Mouse (Mus musculus) heart, embryonic 14.5 days (tissue): ENCODE measurements around the gene Armh2. TPM values are rescaled to one million over a fixed set of nuclear protein-coding genes. Genes with fewer than 3 reads are reported as not detected.
"Not testable (repeated sequence)": the region's sequence is repeated elsewhere in the genome, so short reads cannot be mapped to it uniquely, and the experiment has no call there.

Experiments used
- ATAC-seq: fragments of 200-750 bp; cut with Nextera tagmentation; 2 replicates; pipeline ENCODE4 v1.8.0; 2017; ENCODE audit warnings: low read depth, moderate TSS enrichment; ENCODE audit not compliant: insufficient number of reproducible peaks, insufficient read depth, low FRiP score
- H3K27ac ChIP-seq, 2 experiments: fragments of 200-500 bp in 1 of 2; fragments of 300-500 bp in 1 of 2; sonication (generic) in 1 of 2; replicated peaks in 1 of 2; 2 replicates each; pipeline ENCODE4 v1.5.1; 2012 to 2014; ENCODE audit warnings: low read depth in 2 of 2, low read length in 2 of 2, control low read depth in 1 of 2, mild to moderate bottlenecking in 1 of 2, mixed read lengths in 1 of 2; ENCODE audit not compliant: control insufficient read depth in 1 of 2, insufficient read depth in 1 of 2
- H3K27me3 ChIP-seq: fragments of 300-500 bp; sonication (generic); 2 replicates; pipeline ENCODE4 v1.6.1; 2014; ENCODE audit warnings: mild to moderate bottlenecking, low read length, control low read depth; ENCODE audit not compliant: control insufficient read depth, insufficient read depth
- H3K36me3 ChIP-seq: fragments of 300-500 bp; sonication (generic); 2 replicates; pipeline ENCODE4 v1.6.1; 2014; ENCODE audit warnings: mild to moderate bottlenecking, control low read depth, low read length, mixed read lengths; ENCODE audit not compliant: control insufficient read depth, insufficient read depth
- H3K4me1 ChIP-seq, 2 experiments: fragments of 200-500 bp in 1 of 2; fragments of 300-500 bp in 1 of 2; sonication (generic) in 1 of 2; 2 replicates each; pipeline ENCODE4 v1.6.1; 2012 to 2014; ENCODE audit warnings: low read length in 2 of 2, control low read depth in 1 of 2, mixed read lengths in 1 of 2; ENCODE audit not compliant: control insufficient read depth in 2 of 2, insufficient read depth in 2 of 2
- H3K4me2 ChIP-seq: fragments of 300-500 bp; sonication (generic); 2 replicates; pipeline ENCODE4 v1.6.1; 2014; ENCODE audit warnings: mild to moderate bottlenecking, low read length
- H3K4me3 ChIP-seq, 2 experiments: fragments of 200-500 bp in 1 of 2; fragments of 300-500 bp in 1 of 2; sonication (generic) in 1 of 2; 2 replicates each; pipeline ENCODE4 v1.5.1; 2012 to 2014; ENCODE audit warnings: low read length in 2 of 2, mild to moderate bottlenecking in 2 of 2, control low read depth in 1 of 2, low read depth in 1 of 2, moderate library complexity in 1 of 2; ENCODE audit not compliant: control insufficient read depth in 1 of 2, insufficient read depth in 1 of 2
- H3K9ac ChIP-seq: fragments of 300-500 bp; sonication (generic); 2 replicates; pipeline ENCODE4 v1.6.1; 2014; ENCODE audit warnings: mild to moderate bottlenecking, low read length
- H3K9me3 ChIP-seq: fragments of 300-500 bp; sonication (generic); 2 replicates; pipeline ENCODE4 v1.6.1; 2016; ENCODE audit warnings: low read length, control low read depth; ENCODE audit not compliant: control insufficient read depth
- WGBS: fragments of 180-500 bp; shearing (Covaris S2); extraction: QIAGEN DNeasy Blood & Tissue Kit; methylation state at CpG from one replicate; pipeline ENCODE4 v1.1.7; 2014; 5-methylcytosine and 5-hydroxymethylcytosine counted together
- polyA plus RNA-seq: library from polyadenylated mRNA; unstranded; fragments of >200 nt; fragmentation: Nextera tagmentation; extraction: Ambion mirVana; gene quantifications from 2 replicates; pipeline ENCODE4 v1.2.1, GENCODE M21; 2014

The Armh2 gene
- polyA plus RNA-seq, 1 experiment from 2014 or later: not detected

GRCm38 (mm10) chr13:24757820-24758564, 17.0 kb downstream of the Armh2 start:
- ATAC-seq: no peak
- Histone ChIP-seq H3K9ac (no peak overlapping the region), H3K27me3 (no peaks in the 10 kb centered on the region), H3K4me3 (no peak overlapping the region), H3K4me1 (peaks cover 2 to 10% of the 10 kb centered on the region in 2 experiments; a peak in 1 of 4 replicates), H3K27ac (no peak overlapping the region), H3K9me3 (no peaks in the 10 kb centered on the region), H3K4me2 (no peak overlapping the region), H3K36me3 (peaks cover 65% of the 10 kb centered on the region)
- WGBS: 78% methylated on average over 12 of the region's 12 CpGs

DNA sequence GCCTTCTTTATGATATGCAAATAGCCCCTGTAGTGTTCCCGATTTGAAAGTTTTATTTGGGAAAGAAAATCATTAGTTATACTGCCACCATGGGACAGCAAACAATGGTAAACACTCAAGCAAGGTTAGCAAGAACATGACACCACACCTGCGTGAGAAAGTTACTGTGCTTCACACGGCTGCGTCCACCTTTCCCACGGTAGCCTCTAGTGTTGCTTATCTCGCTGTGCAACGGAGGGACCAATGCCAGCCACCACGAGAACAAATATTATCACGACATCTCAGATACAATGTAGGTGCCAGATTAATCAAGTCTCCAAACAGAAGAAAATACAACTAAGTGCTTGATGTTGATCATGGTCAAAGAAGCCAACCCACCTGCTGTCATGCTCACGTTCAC, 18.4 kb downstream of the Armh2 start:
- peaks cover 53% of the 10 kb centered on the region for H3K36me3 ChIP-seq
- ATAC-seq: no peak
- 85% methylated on average over 10 of the region's 10 CpGs for WGBS

GRCm38 (mm10) chr13:24760351-24760870, 19.4 kb downstream of the Armh2 start:
- peaks cover 2 to 10% of the 10 kb centered on the region in 2 experiments; a peak in 1 of 4 replicates for H3K4me1 ChIP-seq
- 57% methylated on average over 5 of the region's 5 CpGs for WGBS
- H3K27ac ChIP-seq: peak overlapping the region in 1 of 2 experiments; percentile 97; a peak in 2 of 4 replicates
- no peak for ATAC-seq
- peak overlapping the region; percentile 80 to 96 for H3K4me3 ChIP-seq
- H3K9ac ChIP-seq: peak overlapping the region; percentile 90
- H3K4me2 ChIP-seq: peak overlapping the region; percentile 75
- no peaks in the 10 kb centered on the region for H3K9me3 ChIP-seq
- no peaks in the 10 kb centered on the region for H3K27me3 ChIP-seq
- peaks cover 43% of the 10 kb centered on the region for H3K36me3 ChIP-seq

More for the DNA sequence above, 18.4 kb downstream of the Armh2 start:
- Histone ChIP-seq H3K27me3 (no peaks in the 10 kb centered on the region), H3K9me3 (no peaks in the 10 kb centered on the region), H3K4me2 (no peak overlapping the region), H3K4me3 (no peak overlapping the region), H3K27ac (no peak overlapping the region), H3K4me1 (peaks cover 2 to 10% of the 10 kb centered on the region in 2 experiments; a peak in 1 of 4 replicates), H3K9ac (no peak overlapping the region)

DNA sequence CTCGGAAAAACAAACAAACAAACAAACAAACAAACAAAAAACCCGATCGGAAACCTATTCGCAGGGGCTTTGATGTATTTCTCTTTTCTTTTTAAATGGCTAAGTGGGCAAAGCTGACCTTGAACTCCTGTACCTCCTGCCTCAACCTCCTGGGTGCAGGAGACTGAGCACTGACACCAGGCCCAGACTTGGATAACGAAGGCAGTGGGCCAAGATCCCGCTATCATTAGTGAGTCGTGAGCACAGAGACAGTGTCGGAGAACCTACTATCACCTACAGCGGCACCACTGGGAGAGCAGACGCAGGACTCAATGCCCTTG, 20.0 kb downstream of the Armh2 start:
- no peaks in the 10 kb centered on the region for H3K9me3 ChIP-seq
- no peaks in the 10 kb centered on the region for H3K27me3 ChIP-seq
- H3K4me1 ChIP-seq: peaks cover 2 to 10% of the 10 kb centered on the region in 2 experiments; a peak in 1 of 4 replicates
- peak overlapping the region; percentile 86 to 97 for H3K27ac ChIP-seq
- 4% methylated on average over 10 of the region's 10 CpGs for WGBS
- peak overlapping the region; percentile 80 to 96 for H3K4me3 ChIP-seq
- H3K4me2 ChIP-seq: peak overlapping the region; percentile 75
- peak overlapping the region; percentile 90 for H3K9ac ChIP-seq
- H3K36me3 ChIP-seq: peaks cover 37% of the 10 kb centered on the region
- ATAC-seq: no peak

DNA sequence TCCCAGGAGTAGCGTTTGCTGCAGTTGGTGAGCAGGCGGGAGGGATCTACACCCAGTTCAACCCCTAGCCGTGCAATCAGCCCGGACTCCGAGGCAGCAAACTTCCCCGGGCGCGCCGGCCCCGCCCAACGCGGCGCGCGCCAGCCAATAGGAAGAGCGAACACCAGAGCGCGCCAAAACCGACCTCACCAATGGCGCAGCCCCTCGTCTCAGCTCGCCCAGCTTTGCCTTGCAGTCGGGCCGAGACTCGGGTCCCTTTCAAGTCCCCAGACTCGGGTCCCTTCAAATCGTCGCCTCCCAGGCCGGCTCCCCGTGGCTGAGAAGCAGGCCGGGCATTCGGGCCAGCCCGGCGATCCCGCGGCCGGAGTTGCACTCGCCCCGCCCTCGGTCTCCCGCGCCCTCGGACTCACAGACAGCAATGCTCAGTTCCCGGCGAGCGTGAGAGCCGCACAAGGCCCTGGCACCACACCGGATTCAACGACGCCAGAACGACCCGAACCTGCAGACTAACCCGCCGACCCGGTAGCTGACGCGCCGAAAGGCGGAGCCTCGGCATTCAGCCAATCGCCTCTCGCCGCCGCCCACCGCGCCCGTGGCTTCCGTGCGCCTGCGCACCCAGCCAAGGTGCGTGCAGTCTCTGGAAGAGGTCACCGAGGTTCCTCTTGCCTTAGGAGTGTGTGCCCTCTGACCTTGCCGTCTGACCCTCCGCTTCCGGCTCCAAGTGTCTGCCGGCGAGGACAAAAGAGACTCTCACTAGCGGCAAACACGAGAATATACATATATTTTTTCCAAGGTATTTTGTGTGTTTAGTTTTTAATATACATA, 20.6 kb downstream of the Armh2 start, which contains the start of gene Gmnn:
TSS of gene Gmnn (minus strand) at position 521 of the 825 bp plus-strand sequence.
- Histone ChIP-seq H3K9ac (peak within 1 kb of the TSS; percentile 90), H3K4me3 (peak within 1 kb of the TSS; percentile 80 to 96), H3K4me1 (peaks cover 2 to 10% of the 10 kb centered on the region in 2 experiments; a peak in 1 of 4 replicates), H3K9me3 (no peaks in the 10 kb centered on the region), H3K4me2 (peak within 1 kb of the TSS; percentile 75), H3K36me3 (peaks cover 31% of the 10 kb centered on the region), H3K27me3 (no peaks in the 10 kb centered on the region), H3K27ac (peak within 1 kb of the TSS; percentile 91 to 97)
- WGBS: under 1% methylated on average over 78 of the region's 79 CpGs
- peak; percentile 98 for ATAC-seq

- Histone ChIP-seq H3K36me3 (peaks cover 25% of the 10 kb centered on the region), H3K9ac (peak overlapping the region; percentile 90), H3K4me1 (peaks cover 2 to 10% of the 10 kb centered on the region in 2 experiments; a peak in 1 of 4 replicates), H3K27ac (peak overlapping the region; percentile 91 to 97; a peak in 3 of 4 replicates), H3K9me3 (no peaks in the 10 kb centered on the region), H3K4me2 (peak overlapping the region; percentile 75), H3K4me3 (peak overlapping the region; percentile 80 to 96; a peak in 3 of 4 replicates), H3K27me3 (no peaks in the 10 kb centered on the region)
- no peak for ATAC-seq
- 25% methylated on average over 4 of the region's 4 CpGs for WGBS
Measured at GRCm38 (mm10) chr13:24762254-24762653, 21.2 kb downstream of the Armh2 start.

DNA sequence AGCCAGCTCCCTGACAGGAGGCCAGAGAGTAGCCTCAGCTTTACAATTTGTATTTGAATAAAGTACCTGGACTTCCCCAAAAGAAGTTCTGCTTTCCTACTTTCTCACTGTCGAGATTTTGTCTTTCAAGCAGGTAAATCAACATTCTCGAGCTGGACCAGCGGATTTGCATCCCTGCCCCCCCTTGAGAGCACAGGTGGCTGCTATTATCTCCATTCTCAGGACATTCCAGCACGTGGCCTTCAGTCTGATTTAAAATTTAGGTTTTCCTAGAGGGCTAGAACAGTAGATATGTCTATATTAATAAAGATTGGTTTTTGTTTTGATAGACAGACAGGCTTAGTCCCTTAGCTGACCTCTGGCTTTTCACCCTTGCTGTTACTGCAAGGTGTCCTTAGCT, 26.8 kb downstream of the Armh2 start:
- not testable (repeated sequence) for H3K27ac ChIP-seq, H3K4me1 ChIP-seq
- WGBS: 73% methylated on average over 4 of the region's 4 CpGs

More for the DNA sequence above, 26.8 kb downstream of the Armh2 start:
- H3K9ac ChIP-seq, ATAC-seq, H3K4me3 ChIP-seq, H3K9me3 ChIP-seq, H3K36me3 ChIP-seq, H3K27me3 ChIP-seq, H3K4me2 ChIP-seq: not testable (repeated sequence)
